Mouse (Mus musculus) bone marrow macrophage, adult 2 months (primary cell): Measurements from ENCODE around the gene Flnc. TPM values are rescaled to one million over a fixed set of nuclear protein-coding genes. Genes with fewer than 3 reads are reported as not detected.
A peak's percentile ranks its signal among the peaks of the same experiment; 100 is the strongest.

ENCODE experiments used
- H3K27ac ChIP-seq: 2 replicates; pipeline ENCODE4 v1.5.1; 2012; ENCODE audit warnings: low read depth, low read length; ENCODE audit not compliant: insufficient read depth
- H3K4me1 ChIP-seq: 2 replicates; pipeline ENCODE4 v1.6.1; 2012; ENCODE audit warnings: low read length; ENCODE audit not compliant: control insufficient read depth, insufficient read depth
- H3K4me3 ChIP-seq: 2 replicates; pipeline ENCODE4 v1.5.1; 2012; ENCODE audit warnings: mild to moderate bottlenecking, low read length, moderate library complexity; ENCODE audit not compliant: insufficient read depth
- CTCF ChIP-seq: IDR thresholded peaks from 2 replicates; pipeline ENCODE4 v1.5.1; 2012; ENCODE audit warnings: low read depth, mild to moderate bottlenecking, low read length, moderate library complexity
- POLR2A ChIP-seq: IDR thresholded peaks from 2 replicates; pipeline ENCODE4 v1.6.1; 2012; ENCODE audit warnings: mild to moderate bottlenecking, low read depth, low read length, borderline replicate concordance
- polyA plus RNA-seq: library from polyadenylated mRNA; stranded (reverse); fragments of >200 nt; gene quantifications from 2 replicates; pipeline ENCODE4 v1.2.4, GENCODE M21; 2012; ENCODE audit not compliant: missing spikeins, insufficient read depth, insufficient read length

The Flnc gene
- polyA plus RNA-seq, 1 experiment, result 0.20 TPM

DNA sequence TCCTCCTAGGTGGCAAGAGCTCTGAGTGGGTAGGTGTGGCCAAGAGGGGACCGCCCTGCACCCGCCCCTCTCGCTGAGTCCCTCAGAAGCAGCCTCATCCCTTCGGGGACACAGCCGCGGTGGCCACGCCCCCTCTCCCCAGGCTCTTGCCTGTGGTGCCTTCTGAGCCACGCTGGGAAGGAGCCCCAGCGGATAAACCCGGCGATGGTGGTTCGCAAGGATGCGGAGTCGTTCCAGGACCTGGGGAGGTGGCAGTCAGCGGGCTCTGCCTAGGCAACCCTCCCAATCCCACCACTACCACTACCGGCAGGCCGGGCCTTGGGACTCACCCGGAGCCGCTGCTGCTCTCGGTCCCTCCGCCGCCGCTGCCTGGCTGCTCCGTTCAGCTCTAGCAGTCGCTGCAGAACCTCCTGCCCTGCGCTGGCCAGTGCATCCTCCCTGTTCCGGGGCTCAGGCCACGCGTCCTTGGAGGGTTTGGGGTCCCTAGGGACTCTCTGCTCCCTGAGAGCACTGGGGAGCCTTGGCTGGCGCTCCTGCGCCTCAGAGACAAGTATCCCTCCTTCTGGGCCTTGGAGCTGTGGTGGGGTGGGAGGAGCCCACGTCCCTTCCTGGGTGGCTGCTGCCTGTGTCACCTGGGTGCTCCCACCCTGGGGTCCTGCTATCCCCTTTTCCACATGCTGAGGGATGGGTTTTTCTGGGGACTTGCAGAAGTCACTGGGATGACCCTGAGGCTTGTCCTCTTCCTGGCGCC lies 41.1 kb downstream of the Flnc start:
- TF ChIP-seq CTCF (no peak), POLR2A (no peak)
- Histone ChIP-seq H3K27ac (no peak overlapping the region), H3K4me1 (peaks cover 14% of the 10 kb centered on the region), H3K4me3 (peak overlapping the region; percentile 58)

- Histone ChIP-seq H3K27ac (no peak overlapping the region), H3K4me1 (peaks cover 10% of the 10 kb centered on the region), H3K4me3 (no peak overlapping the region)
- TF ChIP-seq CTCF (no peak), POLR2A (no peak)
These were observed 41.7 kb downstream of the Flnc start for GRCm38 (mm10) chr6:29474736-29475135.

DNA sequence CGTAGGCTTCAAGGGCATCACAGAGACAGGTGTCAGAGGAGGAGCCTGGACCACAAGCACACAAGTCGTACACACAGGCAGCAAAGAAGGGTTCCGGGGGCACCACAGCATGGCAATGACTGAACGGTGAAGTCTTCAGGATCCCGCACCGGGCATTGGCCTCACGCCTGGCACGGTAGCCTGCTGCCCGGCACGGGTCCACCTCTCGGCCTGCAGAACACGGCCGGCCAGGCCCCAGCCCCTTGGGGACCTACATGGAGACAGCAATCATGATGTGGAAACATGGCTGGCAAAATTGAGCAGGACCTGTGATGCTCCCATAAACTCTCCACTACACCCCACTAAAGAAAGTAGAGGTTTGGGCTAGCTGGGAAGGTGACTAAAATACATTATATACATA lies 49.6 kb downstream of the Flnc start:
- H3K4me3 ChIP-seq, result no peak overlapping the region
- H3K27ac ChIP-seq, result no peak overlapping the region
- no peak for TF ChIP-seq CTCF
- no peak for TF ChIP-seq POLR2A
- peaks cover 6% of the 10 kb centered on the region for H3K4me1 ChIP-seq

- Histone ChIP-seq H3K4me1 (peaks cover 6% of the 10 kb centered on the region), H3K4me3 (peak overlapping the region; percentile 81), H3K27ac (no peak overlapping the region)
- TF ChIP-seq CTCF (peak; percentile 96), POLR2A (no peak)
These were observed 51.9 kb downstream of the Flnc start for GRCm38 (mm10) chr6:29484716-29485559.

DNA sequence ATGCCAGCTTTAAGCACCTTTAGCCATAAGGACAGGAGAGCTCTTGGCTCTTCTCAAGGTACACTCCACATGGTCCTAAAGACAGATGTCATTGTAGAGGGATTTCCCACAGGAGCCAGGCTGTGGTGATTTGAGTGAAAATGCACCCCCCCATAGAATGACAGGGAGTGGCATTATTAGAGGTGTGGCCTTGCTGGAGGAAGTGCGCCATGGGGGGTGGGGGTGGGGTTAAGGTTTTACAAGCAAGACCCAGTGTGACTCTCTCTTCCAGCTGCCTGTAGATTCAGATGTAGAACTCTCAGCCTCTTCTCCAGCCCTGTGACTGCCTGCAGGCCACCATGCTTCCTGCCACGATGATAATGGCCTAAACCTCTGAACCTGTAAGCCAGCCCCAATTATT lies 52.9 kb downstream of the Flnc start:
- TF ChIP-seq POLR2A (no peak), CTCF (no peak)
- Histone ChIP-seq H3K4me1 (peaks cover 6% of the 10 kb centered on the region), H3K4me3 (no peak overlapping the region), H3K27ac (no peak overlapping the region)

DNA sequence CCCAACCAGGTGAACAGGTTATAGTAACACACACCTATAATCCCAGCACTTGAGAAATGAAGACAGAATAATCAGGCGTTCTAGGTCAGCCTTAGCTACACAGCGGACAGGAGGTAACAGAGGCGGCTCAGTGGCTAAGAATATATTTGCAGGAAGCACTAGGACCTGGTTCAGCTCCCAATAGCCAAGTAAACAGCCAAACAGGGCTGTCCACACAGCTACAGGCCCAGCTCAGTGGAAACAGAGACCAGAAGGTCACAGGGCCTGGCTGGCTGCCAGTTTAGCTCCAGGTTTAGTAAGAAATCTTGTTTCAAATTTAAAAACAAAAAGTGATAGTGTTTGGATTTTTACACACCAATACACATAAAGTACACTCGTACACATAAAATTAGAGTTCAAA lies 61.0 kb downstream of the Flnc start:
- TF ChIP-seq POLR2A (no peak), CTCF (no peak)
- H3K4me3 ChIP-seq, result no peak overlapping the region
- no peaks in the 10 kb centered on the region for H3K4me1 ChIP-seq
- no peak overlapping the region for H3K27ac ChIP-seq

DNA sequence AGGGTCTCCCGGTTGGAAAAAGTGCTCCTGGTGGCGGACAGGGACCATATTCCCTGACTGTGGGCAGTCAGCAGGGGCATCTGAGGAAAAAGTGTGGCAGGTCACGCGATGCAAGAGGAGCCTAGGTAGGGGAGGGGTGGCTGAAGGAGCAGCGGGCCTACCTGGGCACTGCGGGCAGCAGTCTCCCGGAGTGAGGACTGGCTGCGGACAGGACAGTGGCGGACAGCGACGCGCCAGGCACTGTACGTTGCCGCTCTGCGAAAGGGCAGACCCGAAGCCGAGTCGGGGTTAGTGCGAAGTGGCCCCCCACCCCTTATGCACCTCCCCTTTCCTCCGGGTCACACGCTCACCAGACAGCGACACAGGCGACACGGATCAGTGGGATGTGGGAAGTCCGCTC lies 63.2 kb downstream of the Flnc start:
- no peak overlapping the region for H3K27ac ChIP-seq
- H3K4me3 ChIP-seq, result no peak overlapping the region
- no peaks in the 10 kb centered on the region for H3K4me1 ChIP-seq
- TF ChIP-seq POLR2A (no peak), CTCF (no peak)

GRCm38 (mm10) chr6:29497791-29498190 lies 64.7 kb downstream of the Flnc start:
- Histone ChIP-seq H3K4me3 (no peak overlapping the region), H3K27ac (no peak overlapping the region), H3K4me1 (no peaks in the 10 kb centered on the region)
- no peak for TF ChIP-seq POLR2A
- TF ChIP-seq CTCF, result no peak

DNA sequence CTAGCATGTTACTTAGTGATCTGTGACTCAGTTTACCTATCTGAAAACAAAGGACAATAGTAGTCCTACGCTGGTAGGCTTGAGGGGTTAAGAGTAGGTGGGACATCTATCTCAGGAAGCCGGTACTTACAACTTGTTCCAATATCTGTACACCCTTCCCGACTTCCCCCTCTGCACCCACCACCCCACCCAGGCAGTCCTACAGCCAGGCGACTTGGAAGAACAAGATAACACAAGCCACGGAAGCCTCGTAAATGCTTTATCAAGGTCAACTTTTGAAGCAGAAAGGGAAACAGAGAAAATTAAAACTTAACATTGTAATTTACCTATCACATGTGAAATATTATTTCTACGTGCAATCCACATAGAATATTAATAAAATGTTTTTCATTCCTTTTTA lies 67.1 kb downstream of the Flnc start:
- Histone ChIP-seq H3K4me3 (no peak overlapping the region), H3K27ac (no peak overlapping the region), H3K4me1 (no peaks in the 10 kb centered on the region)
- TF ChIP-seq POLR2A (no peak), CTCF (no peak)

DNA sequence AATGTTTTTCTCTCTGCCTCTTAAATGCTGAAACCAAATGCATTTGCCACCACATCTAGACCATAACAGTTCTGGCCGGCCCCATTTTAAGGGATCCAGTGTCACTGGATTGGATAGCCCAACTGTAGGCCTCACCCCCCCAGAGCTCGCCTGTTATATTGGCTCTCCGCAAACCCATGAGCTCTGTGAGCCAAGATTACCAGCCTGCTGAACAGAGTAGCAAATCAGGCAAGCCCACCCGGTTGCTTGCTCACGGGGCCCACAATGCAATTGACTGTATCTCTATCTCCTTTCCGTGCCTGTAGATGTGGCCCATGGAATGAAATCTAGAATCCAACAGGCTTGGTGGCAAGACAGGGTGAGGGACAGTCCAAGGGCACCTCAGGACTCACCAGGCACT lies 67.8 kb downstream of the Flnc start:
- TF ChIP-seq CTCF (no peak), POLR2A (no peak)
- H3K27ac ChIP-seq, result no peak overlapping the region
- H3K4me1 ChIP-seq, result no peaks in the 10 kb centered on the region
- H3K4me3 ChIP-seq, result no peak overlapping the region
